Mouse (Mus musculus) 3T3-L1 (cell line): ENCODE data around the gene Spag6.

Experiments
- DNase-seq: peaks from one replicate; pipeline ENCODE4 v3.0.0-alpha.2; 2015; ENCODE audit warnings: low read depth, low spot score

Gene Spag6

DNA sequence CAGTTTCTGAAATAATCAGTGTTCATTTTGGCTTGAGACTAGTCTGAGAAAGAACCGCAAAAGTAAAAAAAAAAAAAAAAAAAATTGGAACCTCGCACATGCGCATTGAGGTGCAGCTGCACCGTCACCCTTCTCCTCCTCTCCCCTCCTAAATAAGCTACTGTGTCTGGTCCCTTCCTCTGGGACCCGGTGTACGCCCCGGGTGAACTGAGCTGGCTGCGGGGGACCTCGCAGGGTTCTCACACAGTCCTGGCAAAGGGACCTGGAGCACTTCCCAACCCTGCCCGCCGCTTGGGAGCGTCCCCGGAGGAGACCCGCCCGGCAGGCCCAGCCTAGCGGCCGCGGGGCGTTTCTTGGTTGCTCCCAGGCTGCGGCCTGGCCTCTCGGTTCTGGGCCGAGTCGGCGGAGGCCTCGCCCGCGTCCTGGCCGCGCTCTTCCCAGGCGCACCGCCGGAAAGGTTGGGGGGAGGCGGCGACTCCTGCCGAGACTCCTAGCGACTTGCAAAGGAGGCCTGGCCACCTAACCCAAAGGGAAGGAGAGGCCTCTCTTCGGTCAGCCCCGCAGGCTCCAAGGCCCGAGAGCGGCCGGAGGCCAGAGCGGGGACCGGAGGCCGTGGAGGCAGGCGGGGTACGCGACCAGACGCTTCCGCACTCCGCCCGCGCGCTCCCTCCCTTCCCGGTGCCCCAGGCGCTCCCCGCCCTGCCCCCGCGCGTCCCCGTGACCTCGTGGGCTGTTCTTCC lies at the start of gene Spag6:
Spag6 (plus strand) TSS at position 162 of the 740 bp plus-strand sequence.
- DNase-seq, result peak; percentile 80

DNA sequence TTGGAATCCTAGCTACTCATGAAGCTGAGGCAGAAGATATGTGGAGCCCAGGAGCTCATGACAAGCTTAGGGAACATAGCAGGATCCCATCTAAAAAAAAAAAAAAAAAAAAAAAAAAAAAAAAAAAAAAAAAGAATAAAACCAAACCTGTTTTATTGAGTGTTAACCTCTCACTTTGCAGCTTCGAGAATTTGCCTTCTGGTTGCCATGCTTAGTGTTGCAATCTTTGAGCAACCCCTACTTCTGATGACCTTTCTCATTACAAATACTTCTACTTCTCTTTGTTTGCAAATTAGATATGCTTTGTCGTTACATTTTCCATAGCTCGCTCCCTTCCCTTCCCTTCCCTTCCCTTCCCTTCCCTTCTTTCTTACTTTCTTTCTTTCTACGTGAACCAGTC lies 45.3 kb upstream of the Spag6 start:
- DNase-seq, result no peak

DNA sequence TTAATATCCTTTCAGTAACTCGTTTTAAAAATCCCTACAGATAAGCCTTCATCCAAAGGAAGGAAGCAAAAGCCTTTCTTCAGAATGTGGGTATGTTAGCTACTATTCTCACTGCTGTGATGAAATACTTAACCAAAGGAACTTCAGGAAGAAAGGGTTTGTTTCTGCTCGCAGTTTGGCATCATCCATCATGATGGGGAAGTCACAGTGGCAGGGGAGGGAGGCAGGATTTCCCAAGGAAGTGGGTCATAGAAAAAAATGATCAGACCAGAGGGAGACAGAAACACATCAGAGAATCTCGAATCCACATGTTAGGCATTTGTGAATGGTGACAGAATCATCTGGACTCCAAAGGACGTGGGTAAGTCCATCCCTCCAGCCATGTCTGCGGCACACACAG lies 39.0 kb upstream of the Spag6 start:
- DNase-seq, result no peak

- no peak for DNase-seq
These were observed 29.8 kb upstream of the Spag6 start for GRCm38 (mm10) chr2:18664003-18664402.

DNA sequence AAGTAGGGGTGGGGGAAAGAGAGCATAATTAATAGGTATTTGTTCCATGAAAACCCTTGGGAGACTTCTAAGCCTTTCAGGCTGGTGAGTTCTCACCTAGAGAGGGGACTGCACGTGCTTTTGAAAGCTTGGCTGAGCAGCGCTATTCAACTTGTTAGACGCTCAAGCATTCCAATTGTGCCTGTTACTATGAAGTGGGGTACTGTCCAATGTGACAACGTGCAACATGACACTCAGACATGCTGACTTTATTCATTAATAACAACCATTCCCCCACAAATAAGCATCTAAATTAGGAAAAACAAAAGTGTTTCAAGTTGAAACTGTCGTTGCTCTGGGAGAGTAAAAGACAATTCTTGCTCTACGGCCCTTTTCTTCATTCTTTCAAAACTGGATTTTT lies 22.8 kb upstream of the Spag6 start:
- DNase-seq, result no peak

GRCm38 (mm10) chr2:18672133-18672765 lies 21.6 kb upstream of the Spag6 start, which contains the start of gene Commd3:
Gene Commd3 (plus strand): TSS chr2:18672384.
- DNase-seq, result peak; percentile 72

DNA sequence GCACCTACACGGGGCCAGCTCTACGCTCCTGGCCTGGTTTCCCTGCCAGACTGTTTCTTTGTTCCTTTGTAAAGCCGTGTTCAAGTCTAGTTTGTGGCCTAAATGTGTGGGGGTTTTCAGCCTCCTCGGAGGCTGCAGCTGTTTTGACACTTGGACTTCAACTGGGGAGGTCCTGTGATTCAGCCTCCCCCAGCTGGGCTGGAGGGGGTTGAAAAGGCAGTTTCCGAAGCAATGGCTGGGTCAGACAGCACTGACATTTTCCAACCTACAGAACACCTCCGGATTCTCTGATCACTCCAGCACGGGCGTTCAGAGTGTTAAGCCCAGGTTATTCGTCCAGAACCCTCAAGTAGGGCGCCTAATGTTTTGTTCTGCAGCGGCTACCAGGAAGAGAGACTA lies 21.1 kb upstream of the Spag6 start:
- DNase-seq, result peak; percentile 54

GRCm38 (mm10) chr2:18673766-18674165 lies 20.1 kb upstream of the Spag6 start:
- peak; percentile 5 for DNase-seq

DNA sequence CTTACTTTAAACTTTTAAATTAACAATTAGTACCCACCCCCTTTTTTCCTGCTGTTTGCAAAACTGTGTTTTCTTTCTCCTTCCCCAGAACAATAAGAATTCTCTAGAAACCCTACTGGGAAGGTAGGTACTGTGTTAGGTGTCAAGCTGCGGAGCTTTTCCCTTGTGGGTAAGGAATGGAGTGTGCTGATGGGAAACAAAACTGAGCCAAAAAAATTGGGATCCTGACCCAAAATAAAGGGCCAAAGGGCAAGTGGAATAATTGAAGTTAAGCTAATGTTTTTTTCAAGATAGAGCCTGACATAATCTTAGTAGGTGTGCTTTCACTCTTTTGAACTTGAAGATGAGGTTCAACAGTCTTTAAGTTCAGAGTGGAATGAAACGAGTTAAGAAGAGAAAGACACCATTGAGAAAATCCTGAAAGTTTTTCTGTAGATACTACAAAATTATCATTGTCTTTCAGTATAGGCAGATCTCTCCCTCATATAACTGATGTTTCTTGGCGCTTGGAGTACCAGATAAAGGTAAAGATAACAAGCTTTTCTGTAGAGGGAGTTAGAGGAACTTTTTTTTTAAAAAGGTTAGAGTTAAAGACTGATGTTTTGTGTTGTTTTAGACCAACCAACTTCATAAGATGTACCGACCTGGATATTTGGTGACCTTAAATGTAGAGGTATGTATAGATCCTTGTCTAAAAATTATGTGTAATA lies 19.5 kb upstream of the Spag6 start:
- DNase-seq, result peak; percentile 3

GRCm38 (mm10) chr2:18675681-18676456 lies 18.0 kb upstream of the Spag6 start:
- peak; percentile 38 for DNase-seq

GRCm38 (mm10) chr2:18676457-18676935 lies 17.3 kb upstream of the Spag6 start:
- DNase-seq, result peak; percentile 77

DNA sequence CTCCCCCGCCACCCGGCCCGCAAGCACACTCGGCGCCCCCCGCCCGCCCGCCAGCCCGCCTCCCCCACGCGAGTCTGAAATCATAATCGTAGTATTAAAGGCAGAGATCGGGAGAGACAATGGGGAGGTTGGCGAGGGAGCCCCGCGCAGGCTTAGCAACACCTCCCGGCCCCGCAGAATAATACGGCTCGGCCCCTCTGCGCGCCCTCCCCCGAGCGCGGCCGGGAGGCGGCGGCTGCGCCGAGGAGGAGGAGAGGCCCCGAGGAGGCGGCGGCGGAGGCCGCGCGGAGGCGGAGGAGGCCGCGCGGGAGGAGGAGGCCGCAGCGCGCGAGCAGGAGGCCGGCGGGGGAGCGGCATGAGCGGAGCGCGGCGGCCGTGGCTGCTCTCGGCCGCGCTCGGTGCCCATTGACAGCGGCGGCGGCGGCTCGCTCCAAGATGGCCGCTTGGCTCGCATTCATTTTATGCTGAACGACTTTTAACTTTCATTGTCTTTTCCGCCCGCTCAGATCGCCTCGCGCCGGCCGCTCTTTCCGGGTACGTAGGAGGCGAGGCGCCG lies 16.8 kb upstream of the Spag6 start, which contains the start of gene Bmi1:
Bmi1 (plus strand) TSS at position 83 of the 556 bp plus-strand sequence.
- no peak for DNase-seq

GRCm38 (mm10) chr2:18677631-18678471 lies 16.0 kb upstream of the Spag6 start:
- peak; percentile 39 for DNase-seq

DNA sequence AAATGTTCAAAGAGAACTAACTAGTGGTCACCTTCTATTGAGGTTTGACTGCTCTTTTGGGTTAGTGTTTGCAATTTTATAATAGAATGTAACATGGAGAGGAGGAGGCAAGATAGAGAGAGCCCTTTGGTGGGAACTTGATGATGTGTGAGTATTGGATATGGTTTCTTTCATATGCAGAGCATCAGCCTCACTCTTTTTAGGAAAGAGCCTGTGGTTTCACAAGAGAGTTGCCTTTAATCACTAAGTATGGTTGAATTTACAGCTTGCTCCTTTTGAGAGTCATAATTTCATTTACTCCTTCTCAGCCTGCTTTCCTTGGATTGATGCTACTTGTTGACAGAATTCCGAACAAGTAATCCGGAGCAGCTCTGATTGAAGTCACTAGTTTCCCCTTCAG lies 14.1 kb upstream of the Spag6 start:
- no peak for DNase-seq

DNA sequence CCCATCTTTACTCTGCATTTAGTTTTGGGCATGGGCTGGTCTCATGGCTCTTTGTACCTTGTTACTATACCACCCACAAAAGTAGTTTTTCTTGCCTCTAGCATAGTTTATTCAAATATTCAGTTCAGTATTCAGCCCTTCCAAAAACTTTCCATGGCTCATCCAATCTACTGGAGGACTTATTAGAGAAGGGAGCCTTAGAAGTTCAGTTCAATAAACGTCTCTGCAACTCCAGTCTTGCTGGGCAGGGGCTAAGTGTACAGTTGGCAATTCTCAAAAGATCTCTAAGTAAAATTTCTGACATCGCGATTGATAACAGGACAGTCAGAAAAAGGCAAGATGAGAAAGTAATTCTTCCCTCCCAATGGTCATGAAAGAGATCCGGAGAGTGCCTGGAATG lies 13.3 kb upstream of the Spag6 start:
- no peak for DNase-seq

DNA sequence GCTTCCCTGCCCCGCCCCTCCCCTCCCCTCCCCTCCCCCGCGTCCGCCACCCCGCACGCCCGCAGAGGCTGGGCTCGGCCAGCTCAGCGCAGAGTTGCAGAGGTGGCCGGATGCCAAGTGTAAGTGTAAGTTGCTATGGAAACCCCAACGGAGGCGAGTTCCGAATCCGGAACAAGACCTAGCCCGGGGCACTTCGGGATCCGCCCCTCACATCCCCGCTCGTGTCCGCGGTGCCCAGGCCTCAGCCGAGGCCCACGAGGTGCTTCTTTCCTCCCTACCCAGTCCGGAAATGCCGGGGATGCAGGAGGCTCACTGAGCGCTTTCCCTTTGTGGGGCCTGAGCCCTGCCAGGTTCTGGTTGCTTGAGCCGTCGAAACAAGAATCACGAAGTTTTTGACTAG lies 12.9 kb upstream of the Spag6 start:
- DNase-seq, result peak; percentile 78

GRCm38 (mm10) chr2:18684062-18684461 lies 9.8 kb upstream of the Spag6 start:
- DNase-seq, result no peak

GRCm38 (mm10) chr2:18686386-18686785 lies 7.4 kb upstream of the Spag6 start:
- no peak for DNase-seq

GRCm38 (mm10) chr2:18686826-18687519 lies 6.9 kb upstream of the Spag6 start:
- DNase-seq, result no peak
